Mouse (Mus musculus) cerebellum, adult 8-10 months (tissue): ENCODE measurements at regions not wholly inside any gene's neighbourhood (a gene's known extent, or its start where the extent isn't known, plus 50 kb on each side); places are given as distances from the start of the nearest gene placed in this dataset.

Source experiments
- DNase-seq: peaks from one replicate; pipeline ENCODE4 v3.0.0; 2022

- DNase-seq = no peak
Measured at GRCm38 (mm10) chr11:19145991-19146390, 127.2 kb upstream of the Meis1 start.

- no peak for DNase-seq
Measured at GRCm38 (mm10) chr11:19151026-19151425, 132.2 kb upstream of the Meis1 start.

GRCm38 (mm10) chr11:19153714-19154113, 134.9 kb upstream of the Meis1 start:
- no peak for DNase-seq

- no peak for DNase-seq
Measured at GRCm38 (mm10) chr11:19154813-19155616, 136.2 kb upstream of the Meis1 start.

- DNase-seq = no peak
Measured at GRCm38 (mm10) chr11:19155617-19155983, 136.8 kb upstream of the Meis1 start.

GRCm38 (mm10) chr11:19160227-19160626, 141.4 kb upstream of the Meis1 start:
- no peak for DNase-seq

GRCm38 (mm10) chr11:19160669-19161068, 141.9 kb upstream of the Meis1 start:
- no peak for DNase-seq

GRCm38 (mm10) chr11:19170938-19171337, 152.2 kb upstream of the Meis1 start:
- DNase-seq = no peak

- no peak for DNase-seq
Measured at GRCm38 (mm10) chr11:19174305-19175017, 155.7 kb upstream of the Meis1 start.

GRCm38 (mm10) chr11:19179290-19179689, 160.5 kb upstream of the Meis1 start:
- no peak for DNase-seq

GRCm38 (mm10) chr11:19189778-19190177, 171.0 kb upstream of the Meis1 start:
- no peak for DNase-seq

GRCm38 (mm10) chr11:19194464-19194863, 175.7 kb upstream of the Meis1 start:
- DNase-seq = no peak

GRCm38 (mm10) chr11:19197790-19198189, 179.0 kb upstream of the Meis1 start:
- DNase-seq = no peak

- no peak for DNase-seq
Measured at GRCm38 (mm10) chr11:19202602-19203517, 184.1 kb upstream of the Meis1 start.

- DNase-seq = no peak
Measured at GRCm38 (mm10) chr11:19203518-19203900, 184.7 kb upstream of the Meis1 start.

- DNase-seq = peak; percentile 2
Measured at GRCm38 (mm10) chr11:19203968-19204367, 185.2 kb upstream of the Meis1 start.

- DNase-seq = no peak
Measured at GRCm38 (mm10) chr11:19204521-19204920, 185.7 kb upstream of the Meis1 start.

- DNase-seq = no peak
Measured at GRCm38 (mm10) chr11:19205174-19205573, 186.4 kb upstream of the Meis1 start.

GRCm38 (mm10) chr11:19219476-19219875, 200.7 kb upstream of the Meis1 start:
- no peak for DNase-seq

GRCm38 (mm10) chr11:19221442-19221841, 202.7 kb upstream of the Meis1 start:
- DNase-seq = no peak

GRCm38 (mm10) chr11:19226756-19227155, 208.0 kb upstream of the Meis1 start:
- DNase-seq = no peak

GRCm38 (mm10) chr11:19227716-19228115, 208.9 kb upstream of the Meis1 start:
- DNase-seq = no peak

- DNase-seq = no peak
Measured at GRCm38 (mm10) chr11:19246390-19247114, 227.8 kb upstream of the Meis1 start.
